Mouse (Mus musculus): ENCODE data around the gene Atp1b3. TPM values are rescaled to one million over a fixed set of nuclear protein-coding genes. Genes with fewer than 3 reads are reported as not detected.
"Not testable (repeated sequence)": the region's sequence is repeated elsewhere in the genome, so short reads cannot be mapped to it uniquely, and the experiment has no call there.

Atp1b3 gene
- 126 and 179 TPM in 2 replicates for polyA plus RNA-seq (2014; fragmentation: Nextera tagmentation; extraction: Ambion mirVana)

- Histone ChIP-seq H3K27me3 (ENCODE audit: control insufficient read depth, insufficient read depth, low read length) (no peaks in the 10 kb centered on the region), H3K4me3 (ENCODE audit: low read length) (peak within 1 kb of the TSS; percentile 85), H3K9me3 (ENCODE audit: control insufficient read depth, low read length) (no peaks in the 10 kb centered on the region), H3K4me2 (replicated peaks; ENCODE audit: low read depth, low read length) (peak within 1 kb of the TSS; percentile 67), H3K27ac (ENCODE audit: low read depth, low read length) (peak within 1 kb of the TSS; percentile 94), H3K9ac (ENCODE audit: low read depth, low read length) (peak within 1 kb of the TSS; percentile 86), H3K4me1 (ENCODE audit: control insufficient read depth, insufficient read depth, low read length) (peaks cover 10% of the 10 kb centered on the region; the same call in 1 of the 2 replicates), H3K36me3 (ENCODE audit: control insufficient read depth, insufficient read depth, low read length) (no peaks in the 10 kb centered on the region; the same call in 1 of the 2 replicates)
- peak; percentile 98 for ATAC-seq (ENCODE audit: low FRiP score, low TSS enrichment)
- WGBS = under 1% methylated on average over 60 of the region's 81 CpGs
Measured at GRCm38 (mm10) chr9:96364141-96364838, at the start of gene Atp1b3. Gene Atp1b3 (minus strand): TSS chr9:96364442.

- no peak overlapping the region for H3K27ac ChIP-seq (ENCODE audit: low read depth, low read length)
- 81% methylated on average over 9 of the region's 9 CpGs for WGBS
Measured at GRCm38 (mm10) chr9:96412821-96413405, 48.7 kb upstream of the Atp1b3 start.

DNA sequence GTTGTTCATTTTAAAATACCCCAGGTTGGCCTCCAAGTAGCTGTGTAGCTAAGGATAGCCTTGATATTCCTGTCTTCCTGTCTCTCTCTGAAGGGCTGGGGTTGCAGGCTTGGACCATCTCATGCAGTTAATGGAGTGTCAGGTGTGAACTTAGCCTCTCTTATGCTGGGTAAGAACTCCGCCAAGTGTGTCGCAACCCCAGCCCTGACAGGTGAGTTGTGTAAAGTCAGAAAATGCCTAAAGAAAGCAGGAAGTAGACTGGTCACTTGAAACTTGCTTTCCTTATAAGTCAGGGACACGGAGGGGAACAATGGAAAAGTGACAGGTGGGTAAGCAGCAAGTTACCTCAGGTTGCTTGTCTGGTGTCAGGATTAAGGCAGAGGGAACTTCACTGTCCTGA is 40.1 kb upstream of the Atp1b3 start:
- no peaks in the 10 kb centered on the region for H3K9me3 ChIP-seq (ENCODE audit: control insufficient read depth, low read length)
- H3K4me2 ChIP-seq (replicated peaks; ENCODE audit: low read depth, low read length) = no peak overlapping the region
- no peak for ATAC-seq (ENCODE audit: low FRiP score, low TSS enrichment)
- no peak overlapping the region for H3K27ac ChIP-seq (ENCODE audit: low read depth, low read length)
- no peaks in the 10 kb centered on the region for H3K27me3 ChIP-seq (ENCODE audit: control insufficient read depth, insufficient read depth, low read length)
- no peaks in the 10 kb centered on the region for H3K4me1 ChIP-seq (ENCODE audit: control insufficient read depth, insufficient read depth, low read length)
- H3K36me3 ChIP-seq (ENCODE audit: control insufficient read depth, insufficient read depth, low read length) = no peaks in the 10 kb centered on the region
- H3K9ac ChIP-seq (ENCODE audit: low read depth, low read length) = no peak overlapping the region
- 81% methylated on average over 3 of the region's 3 CpGs for WGBS
- H3K4me3 ChIP-seq (ENCODE audit: low read length) = no peak overlapping the region

More at GRCm38 (mm10) chr9:96412821-96413405, 48.7 kb upstream of the Atp1b3 start:
- no peak for ATAC-seq (ENCODE audit: low FRiP score, low TSS enrichment)
- Histone ChIP-seq H3K4me2 (replicated peaks; ENCODE audit: low read depth, low read length) (no peak overlapping the region), H3K9ac (ENCODE audit: low read depth, low read length) (no peak overlapping the region), H3K4me3 (ENCODE audit: low read length) (no peak overlapping the region), H3K36me3 (ENCODE audit: control insufficient read depth, insufficient read depth, low read length) (no peaks in the 10 kb centered on the region), H3K9me3 (ENCODE audit: control insufficient read depth, low read length) (no peaks in the 10 kb centered on the region), H3K4me1 (ENCODE audit: control insufficient read depth, insufficient read depth, low read length) (no peaks in the 10 kb centered on the region), H3K27me3 (ENCODE audit: control insufficient read depth, insufficient read depth, low read length) (no peaks in the 10 kb centered on the region)

DNA sequence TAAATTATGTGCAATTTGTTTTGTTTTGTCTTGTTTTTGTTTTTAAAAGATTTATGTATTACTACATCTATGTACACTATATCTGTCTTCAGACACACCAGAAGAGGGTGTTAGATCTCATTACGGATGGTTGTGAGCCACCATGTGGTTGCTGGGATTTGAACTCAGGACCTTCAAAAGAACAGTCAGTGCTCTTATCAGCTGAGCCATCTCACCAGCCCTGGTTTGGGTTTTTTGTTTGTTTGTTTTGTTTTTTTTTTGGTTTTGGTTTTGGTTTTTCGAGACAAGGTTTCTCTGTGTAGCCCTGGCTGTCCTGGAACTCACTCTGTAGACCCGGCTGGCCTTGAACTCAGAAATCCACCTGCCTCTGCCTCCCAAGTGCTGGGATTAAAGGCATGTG is 35.7 kb upstream of the Atp1b3 start:
- H3K27ac ChIP-seq (ENCODE audit: low read depth, low read length); H3K9me3 ChIP-seq (ENCODE audit: control insufficient read depth, low read length); H3K4me3 ChIP-seq (ENCODE audit: low read length); H3K27me3 ChIP-seq (ENCODE audit: control insufficient read depth, insufficient read depth, low read length); H3K9ac ChIP-seq (ENCODE audit: low read depth, low read length); H3K4me1 ChIP-seq (ENCODE audit: control insufficient read depth, insufficient read depth, low read length); H3K4me2 ChIP-seq (replicated peaks; ENCODE audit: low read depth, low read length); H3K36me3 ChIP-seq (ENCODE audit: control insufficient read depth, insufficient read depth, low read length); ATAC-seq (ENCODE audit: low FRiP score, low TSS enrichment): not testable (repeated sequence)
- WGBS = 99% methylated on average over 3 of the region's 3 CpGs

GRCm38 (mm10) chr9:96399425-96399878 is 35.2 kb upstream of the Atp1b3 start:
- no peak overlapping the region for H3K4me2 ChIP-seq (replicated peaks; ENCODE audit: low read depth, low read length)
- H3K9me3 ChIP-seq (ENCODE audit: control insufficient read depth, low read length) = no peaks in the 10 kb centered on the region
- H3K27ac ChIP-seq (ENCODE audit: low read depth, low read length) = no peak overlapping the region
- H3K4me1 ChIP-seq (ENCODE audit: control insufficient read depth, insufficient read depth, low read length) = peaks cover 6% of the 10 kb centered on the region; the same call in 1 of the 2 replicates
- WGBS = 61% methylated on average over 6 of the region's 6 CpGs
- H3K4me3 ChIP-seq (ENCODE audit: low read length) = no peak overlapping the region
- no peaks in the 10 kb centered on the region for H3K27me3 ChIP-seq (ENCODE audit: control insufficient read depth, insufficient read depth, low read length)
- H3K36me3 ChIP-seq (ENCODE audit: control insufficient read depth, insufficient read depth, low read length) = no peaks in the 10 kb centered on the region
- no peak overlapping the region for H3K9ac ChIP-seq (ENCODE audit: low read depth, low read length)
- no peak for ATAC-seq (ENCODE audit: low FRiP score, low TSS enrichment)

DNA sequence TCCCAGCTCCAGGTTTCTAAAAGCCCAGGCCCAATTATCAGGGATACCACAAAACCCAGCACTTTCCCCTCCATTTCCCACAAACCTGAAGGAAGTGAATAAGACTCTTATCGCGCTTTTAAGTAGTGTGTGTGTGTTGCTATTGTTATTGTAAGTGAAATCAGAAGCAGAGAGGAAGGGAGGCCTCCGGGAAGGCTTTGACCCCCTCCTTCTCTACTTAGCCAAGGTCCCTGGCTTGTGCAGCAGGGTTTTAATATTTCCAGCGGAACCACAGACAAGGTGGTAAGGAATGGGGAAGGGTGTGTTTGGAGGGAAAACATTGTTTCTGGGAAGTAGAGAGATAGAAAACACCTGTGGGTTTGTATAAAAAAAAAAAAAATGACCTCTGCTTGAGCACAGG is 34.4 kb upstream of the Atp1b3 start:
- H3K36me3 ChIP-seq (ENCODE audit: control insufficient read depth, insufficient read depth, low read length) = no peaks in the 10 kb centered on the region
- no peaks in the 10 kb centered on the region for H3K27me3 ChIP-seq (ENCODE audit: control insufficient read depth, insufficient read depth, low read length)
- H3K9ac ChIP-seq (ENCODE audit: low read depth, low read length) = no peak overlapping the region
- ATAC-seq (ENCODE audit: low FRiP score, low TSS enrichment) = no peak
- H3K4me3 ChIP-seq (ENCODE audit: low read length) = no peak overlapping the region
- no peak overlapping the region for H3K4me2 ChIP-seq (replicated peaks; ENCODE audit: low read depth, low read length)
- no peak overlapping the region for H3K27ac ChIP-seq (ENCODE audit: low read depth, low read length)
- H3K9me3 ChIP-seq (ENCODE audit: control insufficient read depth, low read length) = no peaks in the 10 kb centered on the region
- 29% methylated on average over 4 of the region's 4 CpGs for WGBS
- peaks cover 6% of the 10 kb centered on the region; the same call in 1 of the 2 replicates for H3K4me1 ChIP-seq (ENCODE audit: control insufficient read depth, insufficient read depth, low read length)

DNA sequence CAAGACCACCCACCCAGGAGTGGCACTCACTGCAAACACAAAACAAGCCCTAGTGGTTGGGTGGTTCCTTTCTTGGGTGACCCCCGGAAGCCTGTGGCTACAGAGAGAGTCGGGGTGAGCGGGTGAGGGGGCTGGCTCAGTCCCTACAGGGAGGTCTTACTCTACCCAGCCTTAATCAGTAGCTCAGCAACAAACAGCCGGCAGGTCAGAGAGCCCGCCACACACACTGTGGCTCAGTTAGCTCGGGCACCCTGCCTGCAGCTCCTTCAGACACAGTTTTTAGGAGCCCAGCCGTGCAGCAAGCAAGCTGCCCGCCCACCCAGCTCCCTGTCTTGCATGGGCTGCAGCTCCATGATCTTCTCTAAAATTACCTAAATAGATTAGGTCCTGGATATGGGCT is 33.9 kb upstream of the Atp1b3 start:
- Histone ChIP-seq H3K4me2 (replicated peaks; ENCODE audit: low read depth, low read length) (no peak overlapping the region), H3K4me3 (ENCODE audit: low read length) (no peak overlapping the region), H3K4me1 (ENCODE audit: control insufficient read depth, insufficient read depth, low read length) (peaks cover 6% of the 10 kb centered on the region; the same call in 1 of the 2 replicates), H3K27ac (ENCODE audit: low read depth, low read length) (no peak overlapping the region), H3K27me3 (ENCODE audit: control insufficient read depth, insufficient read depth, low read length) (no peaks in the 10 kb centered on the region), H3K9ac (ENCODE audit: low read depth, low read length) (no peak overlapping the region), H3K36me3 (ENCODE audit: control insufficient read depth, insufficient read depth, low read length) (no peaks in the 10 kb centered on the region), H3K9me3 (ENCODE audit: control insufficient read depth, low read length) (no peaks in the 10 kb centered on the region)
- no peak for ATAC-seq (ENCODE audit: low FRiP score, low TSS enrichment)
- 43% methylated on average over 8 of the region's 8 CpGs for WGBS

GRCm38 (mm10) chr9:96394910-96395690 is 30.9 kb upstream of the Atp1b3 start:
- Histone ChIP-seq H3K4me1 (ENCODE audit: control insufficient read depth, insufficient read depth, low read length) (peaks cover 6% of the 10 kb centered on the region; the same call in 1 of the 2 replicates), H3K4me2 (replicated peaks; ENCODE audit: low read depth, low read length) (no peak overlapping the region), H3K9me3 (ENCODE audit: control insufficient read depth, low read length) (no peaks in the 10 kb centered on the region), H3K36me3 (ENCODE audit: control insufficient read depth, insufficient read depth, low read length) (no peaks in the 10 kb centered on the region), H3K27ac (ENCODE audit: low read depth, low read length) (no peak overlapping the region), H3K4me3 (ENCODE audit: low read length) (no peak overlapping the region), H3K27me3 (ENCODE audit: control insufficient read depth, insufficient read depth, low read length) (no peaks in the 10 kb centered on the region), H3K9ac (ENCODE audit: low read depth, low read length) (no peak overlapping the region)
- 62% methylated on average over 16 of the region's 16 CpGs for WGBS
- no peak for ATAC-seq (ENCODE audit: low FRiP score, low TSS enrichment)
